Mouse (Mus musculus) liver, embryonic 12.5 days (tissue): ENCODE measurements around the gene Gm44511. TPM values are rescaled to one million over a fixed set of nuclear protein-coding genes. Genes with fewer than 3 reads are reported as not detected.
A peak's percentile ranks its signal among the peaks of the same experiment; 100 is the strongest.

Source experiments
- ATAC-seq: fragments of 200-750 bp; cut with Nextera tagmentation; 2 replicates; pipeline ENCODE4 v1.8.0; 2017; ENCODE audit warnings: moderate number of reproducible peaks, mild to moderate bottlenecking, moderate library complexity
- H3K27ac ChIP-seq: fragments of 300-500 bp; sonication (generic); 2 replicates; pipeline ENCODE4 v1.5.1; 2016; ENCODE audit warnings: mild to moderate bottlenecking
- H3K27me3 ChIP-seq: fragments of 300-500 bp; sonication (generic); replicated peaks from 2 replicates; pipeline ENCODE4 v1.6.1; 2016; ENCODE audit warnings: mild to moderate bottlenecking, moderate library complexity
- H3K36me3 ChIP-seq: fragments of 300-500 bp; sonication (generic); 2 replicates; pipeline ENCODE4 v1.6.1; 2016; ENCODE audit warnings: mild to moderate bottlenecking, moderate library complexity
- H3K4me1 ChIP-seq: fragments of 300-500 bp; sonication (generic); 2 replicates; pipeline ENCODE4 v1.6.1; 2016
- H3K4me2 ChIP-seq: fragments of 300-500 bp; sonication (generic); 2 replicates; pipeline ENCODE4 v1.6.1; 2016; ENCODE audit warnings: mild to moderate bottlenecking, moderate library complexity
- H3K4me3 ChIP-seq: fragments of 300-500 bp; sonication (generic); 2 replicates; pipeline ENCODE4 v1.5.1; 2016; ENCODE audit warnings: mild to moderate bottlenecking, moderate library complexity
- H3K9ac ChIP-seq: fragments of 300-500 bp; sonication (generic); 2 replicates; pipeline ENCODE4 v1.6.1; 2016; ENCODE audit warnings: mild to moderate bottlenecking, moderate library complexity
- H3K9me3 ChIP-seq: fragments of 300-500 bp; sonication (generic); replicated peaks from 2 replicates; pipeline ENCODE4 v1.6.1; 2016; ENCODE audit warnings: mild to moderate bottlenecking, moderate library complexity
- WGBS: fragments of 180-500 bp; shearing (Covaris S2); methylation state at CpG from one replicate; pipeline ENCODE4 v1.1.7; 2016; ENCODE audit not compliant: insufficient replicate concordance; 5-methylcytosine and 5-hydroxymethylcytosine counted together
- polyA plus RNA-seq: library from polyadenylated mRNA; unstranded; fragments of >200 nt; fragmentation: Nextera tagmentation; extraction: Ambion mirVana; gene quantifications from 2 replicates; pipeline ENCODE4 v1.2.1, GENCODE M21; 2016

The Gm44511 gene
- polyA plus RNA-seq, 1 experiment from 2014 or later: not detected

DNA sequence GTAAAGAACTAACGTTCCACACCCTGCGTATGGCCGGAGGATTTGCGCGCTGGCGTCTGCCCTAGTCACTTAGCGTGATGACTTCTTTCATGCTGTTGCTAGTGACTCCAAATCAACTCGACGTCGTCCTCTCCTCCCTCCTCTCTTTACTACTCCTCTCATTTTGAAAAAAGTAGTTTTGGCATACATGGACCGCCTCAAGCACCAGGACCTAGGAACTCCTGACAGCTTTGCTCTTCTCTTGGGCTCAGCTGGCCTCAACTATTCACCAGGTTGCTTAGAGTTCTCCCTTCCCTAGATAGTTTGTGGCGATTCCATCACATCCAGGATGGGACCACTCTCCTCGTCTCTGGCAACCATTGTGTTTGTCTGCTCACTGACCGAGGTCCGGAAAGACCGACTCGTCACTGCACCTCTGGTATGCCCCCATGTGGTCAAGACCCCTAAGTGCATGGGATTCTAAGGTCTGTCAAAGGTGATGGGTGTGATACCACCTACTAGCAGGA is 13.2 kb upstream of the Gm44511 start:
- peak overlapping the region; percentile 85 for H3K27ac ChIP-seq
- peak; percentile 40 for ATAC-seq
- peak overlapping the region; percentile 64 for H3K9ac ChIP-seq
- peaks cover 56% of the 10 kb centered on the region for H3K4me1 ChIP-seq
- peak overlapping the region; percentile 80 for H3K4me3 ChIP-seq
- WGBS: under 1% methylated on average over 17 of the region's 17 CpGs
- H3K36me3 ChIP-seq: no peaks in the 10 kb centered on the region
- peak overlapping the region; percentile 86 for H3K4me2 ChIP-seq
- no peaks in the 10 kb centered on the region for H3K9me3 ChIP-seq
- no peaks in the 10 kb centered on the region for H3K27me3 ChIP-seq

DNA sequence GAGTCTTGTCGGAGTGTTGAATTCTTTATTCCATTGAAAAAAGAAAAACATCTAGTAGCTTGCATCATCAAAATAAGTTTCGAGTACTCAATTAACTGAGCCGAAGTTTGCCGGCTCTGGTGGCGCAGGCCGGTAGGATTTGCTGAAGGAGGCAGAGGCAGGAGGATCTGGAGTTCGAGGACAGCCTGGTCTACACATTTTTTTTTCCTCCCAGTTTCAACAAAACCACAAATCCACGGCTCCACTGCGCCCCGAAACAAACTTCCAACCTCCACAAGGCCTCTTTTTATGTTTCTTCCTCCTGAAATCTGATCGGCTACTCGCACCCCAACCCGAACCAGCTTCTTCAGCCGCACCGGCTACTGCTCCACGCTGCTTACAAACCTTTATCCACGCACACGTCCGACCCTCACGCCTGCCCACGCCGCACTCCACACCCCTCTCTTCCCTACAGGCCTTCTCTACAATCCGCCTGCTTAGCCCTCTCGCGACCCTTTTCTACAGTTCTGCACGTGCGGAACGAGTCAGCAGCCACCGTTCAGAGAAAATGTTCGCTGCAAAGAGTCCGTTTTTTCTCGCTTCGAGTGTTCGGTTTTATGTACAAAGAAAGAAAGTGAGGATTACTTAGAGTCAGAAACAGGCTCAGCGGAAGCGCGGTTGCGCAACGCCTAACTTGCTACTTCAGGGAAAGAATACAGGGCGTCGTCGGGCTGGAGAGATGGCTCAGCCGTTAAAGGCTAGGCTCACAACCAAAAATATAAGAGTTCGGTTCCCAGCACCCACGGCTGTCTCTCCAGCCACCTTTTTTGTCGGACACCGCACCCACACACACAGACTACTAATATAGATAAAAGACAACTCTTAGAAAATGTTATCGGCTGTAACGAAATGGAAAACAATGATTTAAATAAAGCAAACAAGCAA is 12.5 kb upstream of the Gm44511 start:
- ATAC-seq: peak; percentile 79
- no peaks in the 10 kb centered on the region for H3K9me3 ChIP-seq
- peak overlapping the region; percentile 80 for H3K4me3 ChIP-seq
- no peaks in the 10 kb centered on the region for H3K27me3 ChIP-seq
- no peaks in the 10 kb centered on the region for H3K36me3 ChIP-seq
- WGBS: under 1% methylated on average over 49 of the region's 49 CpGs
- H3K4me2 ChIP-seq: peak overlapping the region; percentile 86
- H3K4me1 ChIP-seq: peaks cover 49% of the 10 kb centered on the region
- peak overlapping the region; percentile 86 for H3K27ac ChIP-seq
- peak overlapping the region; percentile 81 for H3K9ac ChIP-seq

DNA sequence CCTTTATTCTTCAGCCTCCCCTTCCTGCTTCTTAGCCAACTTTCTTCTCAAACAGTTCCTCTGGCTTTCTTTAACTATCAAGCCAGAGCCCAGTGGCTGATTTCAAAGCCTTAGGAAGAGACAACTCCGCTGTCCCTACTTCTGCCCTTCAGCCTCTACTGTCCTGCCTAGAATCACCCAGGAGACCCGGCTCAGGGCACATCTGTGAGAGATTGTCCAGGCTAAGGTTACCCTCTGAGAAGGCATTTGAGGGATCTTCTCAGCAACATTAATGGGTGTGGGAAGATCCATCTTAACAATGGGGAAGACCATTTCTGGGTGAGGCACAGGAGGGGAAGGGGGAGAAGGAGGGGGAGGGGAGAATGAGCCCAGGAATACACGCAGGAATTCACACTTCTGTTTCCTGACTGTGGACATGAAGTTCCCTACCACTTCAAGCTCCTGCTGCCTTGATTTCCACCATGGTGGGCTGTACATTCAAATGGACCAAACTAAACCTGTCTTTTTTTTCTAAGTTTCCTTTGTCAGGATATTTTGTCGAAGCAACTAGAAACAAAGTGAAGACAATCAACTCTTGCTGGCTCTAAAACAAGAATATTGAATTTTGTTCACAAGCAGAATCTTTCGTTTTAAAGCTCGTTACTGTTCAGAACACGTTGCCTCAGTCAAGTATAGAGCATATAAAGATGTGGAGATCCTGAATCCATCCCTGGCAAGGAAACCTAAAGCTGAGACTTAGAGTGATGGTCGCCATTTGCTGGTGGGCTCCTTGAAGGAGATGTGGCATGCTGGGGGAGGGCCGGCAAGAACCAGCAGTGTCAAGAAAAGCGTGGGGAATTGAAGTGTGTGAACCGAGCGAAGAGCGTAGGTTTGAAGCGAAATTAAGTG is 11.6 kb upstream of the Gm44511 start:
- peak overlapping the region; percentile 39; the same call in 1 of the 2 replicates for H3K27ac ChIP-seq
- peak overlapping the region; percentile 86 for H3K4me2 ChIP-seq
- no peaks in the 10 kb centered on the region for H3K36me3 ChIP-seq
- ATAC-seq: no peak
- peak overlapping the region; percentile 80 for H3K4me3 ChIP-seq
- H3K27me3 ChIP-seq: no peaks in the 10 kb centered on the region
- 2% methylated on average over 14 of the region's 14 CpGs for WGBS
- no peaks in the 10 kb centered on the region for H3K9me3 ChIP-seq
- H3K9ac ChIP-seq: peak overlapping the region; percentile 56
- H3K4me1 ChIP-seq: peaks cover 47% of the 10 kb centered on the region

DNA sequence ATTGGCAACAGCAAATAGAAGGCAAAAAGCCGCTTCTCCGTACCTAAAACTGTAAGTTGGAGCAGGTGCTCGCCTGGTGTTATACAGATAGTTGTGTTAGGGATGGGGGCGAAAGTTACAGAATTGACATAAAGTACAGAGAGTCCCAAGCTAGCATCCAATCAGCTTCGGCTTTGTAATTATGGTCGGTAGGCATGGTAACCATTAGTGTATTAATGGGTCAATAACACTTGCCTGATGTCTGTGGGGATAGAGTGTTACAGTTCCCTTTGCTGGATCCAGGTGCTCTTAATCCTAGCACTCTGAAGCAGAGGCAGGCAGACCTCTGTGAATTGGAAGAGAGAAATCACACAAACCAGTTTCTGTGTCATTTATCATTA is 10.8 kb upstream of the Gm44511 start:
- Histone ChIP-seq H3K9ac (peak overlapping the region; percentile 56; the same call in 1 of the 2 replicates), H3K4me1 (peaks cover 41% of the 10 kb centered on the region), H3K9me3 (no peaks in the 10 kb centered on the region), H3K27ac (0 out of 2 replicates have a peak overlapping the region, but pooled peaks have one; percentile 39), H3K36me3 (no peaks in the 10 kb centered on the region), H3K4me2 (peak overlapping the region; percentile 86), H3K4me3 (peak overlapping the region; percentile 80), H3K27me3 (no peaks in the 10 kb centered on the region)
- no peak for ATAC-seq
- 63% methylated on average over 6 of the region's 6 CpGs for WGBS

DNA sequence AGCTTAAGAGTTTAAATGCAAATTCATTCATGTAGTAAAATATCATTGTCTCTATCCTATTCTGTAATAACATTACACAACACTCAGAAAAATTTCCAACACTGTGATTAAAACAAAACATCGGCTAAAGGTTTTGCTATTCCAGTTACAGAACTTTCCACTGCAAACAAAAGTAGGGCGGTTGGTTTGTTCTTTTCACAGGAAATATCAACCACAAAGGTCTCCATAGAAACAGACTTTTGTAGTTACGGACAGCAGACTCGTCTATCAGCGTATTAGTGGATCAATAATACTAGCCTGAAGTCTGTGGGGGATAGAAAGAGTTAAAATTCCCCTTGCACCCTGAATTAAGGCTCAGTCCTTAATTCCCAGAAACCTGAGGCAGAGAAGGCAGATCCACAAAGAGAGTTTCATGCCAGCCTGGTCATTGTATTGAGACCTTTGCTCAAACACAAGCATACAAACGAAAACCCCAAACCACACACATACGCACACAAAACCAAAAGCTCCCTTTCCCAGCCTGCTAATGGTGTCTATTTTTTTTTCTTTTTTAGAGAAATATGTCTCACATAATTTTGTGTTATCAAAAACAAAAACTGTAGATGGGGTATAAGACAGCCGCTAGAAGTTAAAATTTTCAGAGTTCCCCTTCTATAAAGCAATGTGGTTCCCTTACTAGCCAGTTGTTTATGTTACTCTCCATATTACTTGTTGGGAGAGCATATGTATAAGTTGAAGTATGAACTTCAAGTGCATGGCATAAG is 10.3 kb upstream of the Gm44511 start:
- Histone ChIP-seq H3K27ac (no peak overlapping the region), H3K36me3 (no peaks in the 10 kb centered on the region), H3K27me3 (no peaks in the 10 kb centered on the region), H3K4me2 (peak overlapping the region; percentile 86), H3K9ac (no peak overlapping the region), H3K4me3 (no peak overlapping the region), H3K9me3 (no peaks in the 10 kb centered on the region), H3K4me1 (peaks cover 36% of the 10 kb centered on the region)
- no peak for ATAC-seq
- 43% methylated on average over 8 of the region's 8 CpGs for WGBS

DNA sequence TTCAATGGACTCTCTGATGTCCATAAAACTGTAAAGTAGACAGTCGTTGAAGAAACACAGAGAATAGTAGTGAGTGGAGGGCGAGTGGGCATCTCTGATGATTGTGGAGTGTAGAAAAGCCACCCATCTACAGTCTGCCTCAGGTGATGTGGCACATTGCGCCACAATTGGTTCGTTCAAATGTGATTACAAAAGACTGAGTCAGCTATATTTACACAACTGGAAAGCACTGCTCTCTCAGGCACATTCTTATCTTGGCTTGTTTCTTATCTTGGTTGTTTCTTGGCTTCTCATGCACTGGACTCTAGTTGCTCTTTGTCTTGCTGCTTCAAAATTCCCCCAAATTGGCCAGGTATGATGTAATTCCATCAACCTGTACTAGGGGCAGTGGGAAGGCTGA is 9.5 kb upstream of the Gm44511 start:
- Histone ChIP-seq H3K27ac (no peak overlapping the region), H3K4me3 (no peak overlapping the region), H3K36me3 (no peaks in the 10 kb centered on the region), H3K4me1 (peaks cover 34% of the 10 kb centered on the region), H3K9me3 (no peaks in the 10 kb centered on the region), H3K27me3 (no peaks in the 10 kb centered on the region), H3K9ac (no peak overlapping the region), H3K4me2 (no peak overlapping the region)
- WGBS: 44% methylated on average over 4 of the region's 4 CpGs
- no peak for ATAC-seq

DNA sequence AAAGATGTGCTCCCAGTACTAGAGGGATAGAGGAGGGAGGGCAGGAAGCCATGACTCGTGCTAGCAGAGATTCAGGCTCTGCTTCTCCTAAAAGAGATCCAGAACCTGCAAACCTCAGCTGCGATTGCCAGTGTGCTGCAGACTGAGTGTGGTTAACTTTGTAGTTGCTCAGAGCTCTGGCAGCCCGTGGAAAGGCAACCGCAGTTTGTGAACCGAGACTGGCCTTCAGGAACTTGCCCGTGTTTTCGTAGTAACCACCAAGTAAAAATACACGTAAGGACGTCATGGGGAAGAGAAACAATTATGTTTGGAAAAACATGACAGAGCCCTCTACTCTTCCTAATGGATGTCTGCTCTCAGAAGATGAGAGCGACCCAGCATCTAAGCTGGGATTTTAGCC is 6.9 kb upstream of the Gm44511 start:
- Histone ChIP-seq H3K9ac (no peak overlapping the region), H3K27me3 (no peaks in the 10 kb centered on the region), H3K4me2 (no peak overlapping the region), H3K4me3 (no peak overlapping the region), H3K36me3 (no peaks in the 10 kb centered on the region), H3K4me1 (peaks cover 23% of the 10 kb centered on the region), H3K27ac (no peak overlapping the region), H3K9me3 (no peaks in the 10 kb centered on the region)
- WGBS: 70% methylated on average over 10 of the region's 10 CpGs
- ATAC-seq: no peak

DNA sequence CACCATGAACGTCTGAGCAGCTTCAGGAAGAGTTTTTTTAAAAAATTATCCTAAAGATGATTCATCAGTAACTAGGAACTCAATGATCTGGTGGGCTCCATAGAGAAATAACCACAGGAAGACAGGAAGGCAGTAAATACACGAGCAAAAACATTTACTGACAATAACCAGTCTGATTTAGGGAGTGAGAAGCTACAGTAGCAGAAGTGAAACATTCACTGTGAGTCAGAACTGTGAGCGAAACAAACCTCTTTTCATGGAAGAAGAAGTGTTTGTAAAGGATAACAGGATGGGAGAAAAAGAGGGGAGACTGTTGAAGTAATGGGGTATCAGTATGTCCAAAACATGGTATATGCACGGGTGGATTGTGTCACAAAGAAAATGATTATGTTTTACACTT is 3.7 kb upstream of the Gm44511 start:
- H3K4me2 ChIP-seq: no peak overlapping the region
- H3K4me3 ChIP-seq: no peak overlapping the region
- no peaks in the 10 kb centered on the region for H3K4me1 ChIP-seq
- H3K27ac ChIP-seq: no peak overlapping the region
- H3K36me3 ChIP-seq: no peaks in the 10 kb centered on the region
- H3K9me3 ChIP-seq: no peaks in the 10 kb centered on the region
- WGBS: 38% methylated on average over 4 of the region's 4 CpGs
- no peak for ATAC-seq
- no peaks in the 10 kb centered on the region for H3K27me3 ChIP-seq
- no peak overlapping the region for H3K9ac ChIP-seq

DNA sequence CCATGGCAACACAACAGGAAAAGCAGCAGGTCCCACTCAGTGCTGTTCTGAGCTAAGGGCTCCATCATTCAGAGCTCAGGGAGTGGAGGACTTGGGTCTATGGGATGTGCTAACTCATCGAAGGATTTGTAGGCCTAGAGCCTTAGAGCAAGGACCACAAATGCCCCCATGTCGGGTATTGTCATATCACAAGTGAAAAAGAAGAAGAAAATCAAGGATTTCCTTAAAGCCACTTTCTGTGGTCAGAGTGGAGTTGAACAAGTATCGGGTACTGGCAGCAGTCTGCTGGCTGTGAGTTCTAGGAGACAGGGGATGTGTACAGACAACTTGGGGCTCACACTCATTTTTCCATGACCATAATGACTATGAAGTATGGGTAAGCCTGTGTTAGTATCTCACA is 666 bp upstream of the Gm44511 start:
- Histone ChIP-seq H3K4me1 (no peaks in the 10 kb centered on the region), H3K4me2 (no peak overlapping the region), H3K9ac (no peak overlapping the region), H3K27ac (no peak overlapping the region), H3K9me3 (no peaks in the 10 kb centered on the region), H3K36me3 (no peaks in the 10 kb centered on the region), H3K4me3 (no peak overlapping the region), H3K27me3 (no peaks in the 10 kb centered on the region)
- 64% methylated on average over 3 of the region's 3 CpGs for WGBS
- ATAC-seq: no peak

DNA sequence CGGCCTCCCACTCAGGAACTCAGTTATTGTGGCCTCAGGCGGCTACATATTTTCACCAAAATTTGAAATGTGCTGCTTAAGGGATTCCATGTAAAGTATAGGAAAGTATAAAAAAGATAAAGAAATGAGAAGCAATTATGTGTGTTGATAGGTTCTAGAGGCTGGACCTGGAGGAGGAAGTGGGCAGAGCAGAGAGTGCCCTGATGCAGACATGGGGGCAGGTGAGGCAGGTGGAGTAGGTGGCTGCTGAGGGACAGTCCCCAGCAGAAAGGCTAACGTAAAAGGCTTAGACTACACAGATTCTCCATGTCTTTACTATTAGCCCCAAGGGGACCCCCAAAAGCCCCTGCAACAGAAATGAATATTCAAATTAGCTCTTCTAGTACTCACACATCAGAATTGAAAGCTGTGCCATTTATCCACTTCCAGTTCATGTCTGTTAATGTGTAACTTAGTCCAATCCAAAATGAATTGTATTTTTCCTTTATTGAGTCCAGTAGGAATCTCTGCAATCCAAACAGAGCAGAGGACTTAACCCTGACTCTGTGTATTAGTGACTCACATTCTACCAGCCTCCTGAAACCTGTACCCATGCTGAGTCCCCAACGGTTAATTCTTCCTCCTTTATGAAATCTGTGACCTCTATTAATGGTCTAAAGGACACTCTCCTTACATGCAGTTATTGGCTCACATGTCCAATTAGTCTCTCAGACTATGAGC is 7.9 kb downstream of the Gm44511 start:
- Histone ChIP-seq H3K36me3 (no peaks in the 10 kb centered on the region), H3K9me3 (no peaks in the 10 kb centered on the region), H3K4me2 (no peak overlapping the region), H3K4me3 (no peak overlapping the region), H3K27ac (no peak overlapping the region), H3K9ac (no peak overlapping the region), H3K27me3 (no peaks in the 10 kb centered on the region), H3K4me1 (no peaks in the 10 kb centered on the region)
- no peak for ATAC-seq
- WGBS: 66% methylated on average over 4 of the region's 4 CpGs

DNA sequence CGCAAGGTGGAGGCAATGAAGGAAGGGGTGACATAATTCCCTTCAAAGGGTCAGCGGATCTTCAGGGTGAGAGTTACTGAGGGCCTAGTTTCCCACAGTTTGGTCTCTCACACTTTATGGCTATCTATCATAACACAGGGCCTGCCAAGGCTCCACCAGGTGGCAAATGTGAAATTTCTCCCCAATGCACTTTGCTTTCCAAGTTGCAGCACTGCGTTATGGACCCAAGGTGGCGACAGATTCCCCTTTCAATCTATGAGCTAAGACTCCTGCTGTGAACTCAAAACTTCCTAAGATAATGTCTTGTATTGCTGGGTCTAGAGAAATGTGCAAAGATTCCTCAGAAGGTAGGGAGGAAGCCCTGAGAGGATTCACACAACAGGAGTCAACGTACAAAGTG is 17.6 kb downstream of the Gm44511 start:
- Histone ChIP-seq H3K4me3 (no peak overlapping the region), H3K4me2 (no peak overlapping the region), H3K36me3 (no peaks in the 10 kb centered on the region), H3K27me3 (no peaks in the 10 kb centered on the region), H3K4me1 (0 out of 2 replicates have a peak, but pooled peaks cover 7% of the 10 kb centered on the region), H3K27ac (no peak overlapping the region), H3K9ac (no peak overlapping the region), H3K9me3 (no peaks in the 10 kb centered on the region)
- ATAC-seq: no peak
- WGBS: 73% methylated on average over 5 of the region's 5 CpGs
